In the genomic region with DNA sequence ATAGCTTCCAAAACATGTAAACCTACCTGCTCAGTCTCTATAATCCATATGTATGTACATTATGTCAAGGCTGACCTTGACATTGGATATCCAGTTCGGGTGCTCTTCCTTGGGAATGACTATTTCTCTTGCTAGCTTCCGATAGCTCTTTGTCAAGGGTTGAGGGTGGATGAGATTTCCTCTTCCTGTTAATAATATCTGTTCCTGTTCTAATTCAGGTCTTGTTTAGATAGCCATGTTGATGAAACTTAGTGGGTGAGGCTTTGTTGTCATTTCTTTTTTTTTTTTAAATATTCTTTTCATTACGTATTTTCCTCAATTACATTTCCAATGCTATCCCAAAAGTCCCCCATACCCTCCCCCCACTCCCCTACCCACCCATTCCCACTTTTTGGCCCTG, we compare ENCODE assay signal across 25 mouse cellular contexts.
"Had no signal": no experiment of that assay in that cellular context is flagged by ENCODE, and none has a peak within 500 bp of the region (broad histone marks: within the 10 kb centered on the region; RNA-seq: fewer than 3 reads in every experiment).

No protein-coding gene starts in this region.

- H3K27me3 ChIP-seq: heart, embryonic 13.5 days; heart, embryonic 15.5 days; hindbrain, embryonic 12.5 days; intestine, embryonic 15.5 days; kidney, embryonic 15.5 days; limb, embryonic 13.5 days; limb, embryonic 15.5 days had no signal

- H3K4me2 ChIP-seq: heart, embryonic 11.5 days; heart, embryonic 13.5 days; heart, embryonic 15.5 days; hindbrain, embryonic 12.5 days; hindbrain, embryonic 14.5 days; intestine, embryonic 15.5 days; kidney, embryonic 15.5 days; limb, embryonic 13.5 days; limb, embryonic 15.5 days had no signal

- H3K9me3 ChIP-seq: heart, embryonic 13.5 days; heart, embryonic 15.5 days; hindbrain, embryonic 10.5 days; hindbrain, embryonic 12.5 days; intestine, embryonic 15.5 days; kidney, embryonic 15.5 days; limb, embryonic 13.5 days; limb, embryonic 15.5 days had no signal

- H3K9ac ChIP-seq: heart, embryonic 13.5 days; heart, embryonic 15.5 days; hindbrain, embryonic 12.5 days; hindbrain, embryonic 14.5 days; intestine, embryonic 15.5 days; kidney, embryonic 15.5 days; limb, embryonic 13.5 days; limb, embryonic 15.5 days had no signal

- DNase-seq: gastrocnemius, adult 2 months; gastrocnemius, postnatal 10 days; gastrocnemius, postnatal 25 days; heart, postnatal 10 days; heart, postnatal 4 days; kidney, adult 2 months; kidney, postnatal 14 days; kidney, postnatal 36 days; layer of hippocampus, adult 9-11 months; layer of hippocampus, postnatal 36 days; left cerebral cortex, postnatal 4 days had no signal

- ATAC-seq: hindbrain, embryonic 16.5 days; inflammation-experienced regulatory T-cells, adult 6 months; intestine, embryonic 15.5 days; intestine, postnatal 0 days had no signal

- H3K36me3 ChIP-seq: heart, embryonic 13.5 days; heart, embryonic 15.5 days; hindbrain, embryonic 10.5 days; hindbrain, embryonic 12.5 days; intestine, embryonic 15.5 days; kidney, embryonic 15.5 days; limb, embryonic 13.5 days; limb, embryonic 15.5 days had no signal

- H3K27ac ChIP-seq: gastrocnemius, adult 2 months; heart, embryonic 13.5 days; heart, embryonic 15.5 days; hindbrain, embryonic 10.5 days; hindbrain, embryonic 12.5 days; hindbrain, embryonic 14.5 days; intestine, embryonic 15.5 days; kidney, embryonic 15.5 days; kidney, postnatal 0 days; limb, embryonic 13.5 days; limb, embryonic 15.5 days had no signal

- H3K4me3 ChIP-seq: gastrocnemius, adult 2 months; heart, embryonic 13.5 days; heart, embryonic 15.5 days; hindbrain, embryonic 10.5 days; hindbrain, embryonic 12.5 days; intestine, embryonic 15.5 days; kidney, embryonic 15.5 days; limb, embryonic 13.5 days; limb, embryonic 15.5 days had no signal
